Mouse (Mus musculus): ENCODE data around the gene Cbx5. TPM values are rescaled to one million over a fixed set of nuclear protein-coding genes. Genes with fewer than 3 reads are reported as not detected.

Cbx5 gene
- total RNA-seq, 1 experiment from 2014 or later: 261 TPM

DNA sequence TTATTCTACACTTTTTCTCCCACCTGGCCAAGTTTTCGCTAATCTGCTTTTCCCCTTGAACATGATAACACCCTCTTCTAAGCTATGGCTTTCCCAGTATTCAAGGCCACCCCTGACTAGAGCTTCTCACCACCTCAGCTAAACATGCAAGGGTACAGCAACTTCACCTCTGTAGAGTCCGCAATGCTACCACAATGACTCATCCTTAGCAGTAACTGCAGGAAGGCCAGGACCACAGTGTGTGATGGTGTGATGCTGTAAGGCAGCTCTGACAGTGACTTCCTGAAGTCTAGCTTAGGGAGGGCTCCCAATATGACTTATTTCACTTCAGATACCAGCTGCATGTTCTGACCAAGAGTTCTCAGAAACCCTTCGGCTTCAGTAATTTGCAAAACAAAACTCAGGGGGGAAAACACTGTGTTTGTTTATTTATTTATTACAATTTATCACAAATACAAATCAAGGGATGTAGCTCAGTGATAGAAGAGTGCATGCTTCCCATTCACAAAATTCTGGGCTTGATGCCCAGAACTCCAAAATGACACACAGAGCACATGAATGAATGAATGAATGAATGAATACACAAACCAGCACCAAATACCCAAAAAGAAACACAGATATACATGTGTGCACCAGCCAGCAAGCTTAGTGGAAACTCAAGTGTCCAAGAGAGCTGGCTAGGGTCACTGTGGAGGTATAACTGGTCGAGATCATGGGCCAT is 86.6 kb downstream of the Cbx5 start:
- ATAC-seq (replicated peaks; ENCODE audit: low read depth, poor library complexity, severe bottlenecking): peak; percentile 76

- 0 out of 2 replicates have a peak, but pooled peaks have one; percentile 39 for ATAC-seq (replicated peaks; ENCODE audit: low read depth, poor library complexity, severe bottlenecking)
Measured at GRCm38 (mm10) chr15:103152371-103152770, 87.2 kb downstream of the Cbx5 start.

- no peak for ATAC-seq (replicated peaks; ENCODE audit: low read depth, poor library complexity, severe bottlenecking)
Measured at GRCm38 (mm10) chr15:103147779-103148178, 91.8 kb downstream of the Cbx5 start.

GRCm38 (mm10) chr15:103147422-103147690 is 92.3 kb downstream of the Cbx5 start:
- no peak for ATAC-seq (replicated peaks; ENCODE audit: low read depth, poor library complexity, severe bottlenecking)

DNA sequence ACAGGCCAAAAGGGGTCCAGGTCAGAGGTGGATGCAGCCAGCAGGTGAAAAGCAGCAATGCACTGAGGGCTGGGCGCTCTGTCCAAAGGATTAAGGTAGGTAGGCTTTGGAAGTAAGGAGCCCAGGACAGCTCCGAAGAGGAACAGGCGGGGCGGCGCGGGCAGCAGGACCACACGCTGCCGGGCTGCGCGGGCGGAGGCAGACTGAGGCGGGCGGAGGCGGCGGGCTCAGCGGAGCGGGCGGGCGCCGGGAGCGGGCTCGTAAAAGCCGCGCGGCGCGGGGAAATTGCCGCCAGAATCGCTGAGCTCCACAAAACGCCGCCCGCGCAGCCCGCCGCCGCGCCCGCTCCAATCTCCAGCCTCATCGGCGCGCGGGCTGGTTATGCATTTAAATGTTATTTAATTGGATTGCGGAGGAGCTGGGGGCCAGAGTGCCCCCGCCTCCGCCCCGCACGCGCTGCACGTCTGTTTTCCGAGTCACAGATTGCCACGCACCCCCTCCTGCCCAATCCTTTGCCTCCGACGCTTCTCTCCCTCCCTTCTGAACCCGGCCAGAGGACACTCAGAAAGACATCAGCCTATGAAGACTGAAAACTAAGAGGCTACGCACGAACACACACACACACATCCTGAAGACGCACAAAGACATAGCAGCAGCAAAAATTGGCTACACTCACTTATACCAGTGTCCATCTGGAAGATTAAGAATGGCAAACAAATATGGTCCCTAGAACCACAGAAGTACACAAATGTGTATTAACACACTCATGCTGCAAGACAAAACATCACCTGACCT is 92.8 kb downstream of the Cbx5 start:
- 0 out of 2 replicates have a peak, but pooled peaks have one; percentile 22 for ATAC-seq (replicated peaks; ENCODE audit: low read depth, poor library complexity, severe bottlenecking)

DNA sequence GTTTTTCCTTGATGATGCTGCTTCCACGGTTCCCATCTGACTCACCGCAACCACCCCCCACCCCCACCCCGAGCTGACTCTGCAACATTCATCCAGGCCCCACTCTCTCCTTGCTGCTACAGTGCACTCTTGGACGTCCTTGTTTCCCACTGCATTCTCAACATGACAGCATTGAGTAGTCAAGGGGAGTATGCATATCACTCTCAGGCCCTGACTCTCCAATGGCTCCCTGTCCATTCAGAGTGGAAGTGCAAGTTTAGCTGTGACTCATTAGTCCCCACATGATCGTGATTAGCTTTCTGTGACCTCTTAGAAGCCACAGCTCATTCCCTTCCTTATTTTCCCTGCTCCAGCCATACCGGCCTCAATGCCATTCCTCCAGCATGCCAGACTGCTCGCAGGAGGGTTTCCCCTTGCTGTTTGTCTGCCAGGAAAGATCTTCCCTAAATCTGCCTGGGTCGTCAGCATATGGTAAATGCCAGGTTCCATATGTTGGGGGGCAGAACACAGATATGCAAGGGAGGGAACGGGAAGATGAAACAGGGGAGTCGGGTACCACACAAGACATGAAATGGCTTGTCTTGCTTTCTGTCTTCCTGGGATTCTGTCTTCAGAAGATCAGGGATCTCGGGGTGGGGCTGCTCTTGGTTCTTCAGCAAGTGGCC is 93.8 kb downstream of the Cbx5 start:
- ATAC-seq (replicated peaks; ENCODE audit: low read depth, poor library complexity, severe bottlenecking): no peak

DNA sequence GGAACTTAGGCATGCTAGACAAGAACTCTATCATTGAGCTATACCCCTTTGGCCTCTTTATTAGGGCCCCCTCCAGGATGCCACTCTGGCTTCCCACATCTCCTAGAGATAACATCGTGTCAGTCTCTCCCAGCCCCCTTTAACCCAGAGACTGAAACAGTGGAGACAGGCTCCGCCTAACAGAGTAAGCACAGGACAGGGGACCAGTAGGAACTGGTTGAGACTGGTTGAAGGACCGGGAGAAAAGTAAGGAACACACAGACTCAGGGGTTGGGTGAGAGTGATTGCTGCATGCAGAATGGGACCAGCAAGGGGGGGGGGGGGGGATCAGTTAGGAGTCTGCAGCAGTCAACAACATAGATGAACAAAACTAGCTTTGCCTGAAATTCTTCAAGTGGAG is 95.4 kb downstream of the Cbx5 start:
- ATAC-seq (replicated peaks; ENCODE audit: low read depth, poor library complexity, severe bottlenecking): no peak

Other genes with a start within 250 kb of the Cbx5 start
- gene Hoxc8, start 249.2 kb downstream of the Cbx5 start, total RNA-seq (2017): not detected in 2 replicates
- not detected in 2 replicates for gene Hoxc6, start 241.6 kb downstream of the Cbx5 start, total RNA-seq (2017)
- gene Hoxc4, start 220.9 kb downstream of the Cbx5 start, total RNA-seq (2017): not detected in 2 replicates
- 4.2 and 4.9 TPM in 2 replicates for gene Smug1, start 72.7 kb downstream of the Cbx5 start, total RNA-seq (2017)
- 1,831 and 1,833 TPM in 2 replicates for gene Hnrnpa1, start 616 bp upstream of the Cbx5 start, total RNA-seq (2017)
- gene Nfe2, start 18.6 kb upstream of the Cbx5 start, total RNA-seq (2017): 121 and 135 TPM in 2 replicates
- 53.8 and 55.5 TPM in 2 replicates for gene Copz1, start 32.9 kb upstream of the Cbx5 start, total RNA-seq (2017)
- gene Gpr84, start 70.8 kb upstream of the Cbx5 start, total RNA-seq (2017): not detected in 2 replicates
- gene Zfp385a, start 100.3 kb upstream of the Cbx5 start, total RNA-seq (2017): 3.9 and 6.0 TPM in 2 replicates
- 13.4 and 17.7 TPM in 2 replicates for gene Itga5, start 126.9 kb upstream of the Cbx5 start, total RNA-seq (2017)
- gene Gtsf1, start 190.7 kb upstream of the Cbx5 start, total RNA-seq (2017): not detected in 2 replicates
- not detected in 2 replicates for gene Gtsf2, start 208.7 kb upstream of the Cbx5 start, total RNA-seq (2017)
- gene Nckap1l, start 214.0 kb upstream of the Cbx5 start, total RNA-seq (2017): 86.4 and 101 TPM in 2 replicates

Data from common myeloid progenitor, adult 5-6 weeks (primary cell).